ENCODE assay signal across 15 mouse cellular contexts in genomic region chr19:28577023-28577422, GRCm38 (mm10).
DNase-seq lines count a peak whose midpoint lies in the region.
"Had no signal": no experiment of that assay in that cellular context is flagged by ENCODE, and none has a peak within 500 bp of the region (broad histone marks: within the 10 kb centered on the region; RNA-seq: fewer than 3 reads in every experiment).

No protein-coding gene starts in this region.

- DNase-seq in heart, adult 11 months = peak; percentile 68
- DNase-seq in heart, postnatal 4 days = no peak
- peak; percentile 36 to 46 for DNase-seq in right cerebral cortex, postnatal 10 days (ENCODE audit: low spot score in 2 of 2)
- no peak for DNase-seq in right cerebral cortex, adult 18-20 months
- peak; percentile 76 for DNase-seq in layer of hippocampus, adult 9-11 months
- DNase-seq in lung, postnatal 4 days = peak; percentile 15 to 50
- no peak for DNase-seq in kidney, postnatal 36 days
- DNase-seq: adrenal gland, postnatal 14 days; cerebellum, adult 11-12 months; cerebellum, postnatal 36 days; gastrocnemius, postnatal 14 days; heart, adult 2 months; heart, postnatal 36 days; liver, postnatal 0 days; thymus, adult 18-20 months had no signal

Comparison
In these comparisons a context has a peak if more than half of its experiments do, and no peak if none do; other contexts are left out.
1. DNase-seq: peak in heart, adult 11 months (single experiment), right cerebral cortex, postnatal 10 days (2 of 2), layer of hippocampus, adult 9-11 months (single experiment) and lung, postnatal 4 days (2 of 2); none in heart, postnatal 4 days (single experiment), right cerebral cortex, adult 18-20 months (single experiment) and kidney, postnatal 36 days (0 of 2).